Mouse (Mus musculus) MEL (cell line): ENCODE measurements around the gene Lrig3. TPM values are rescaled to one million over a fixed set of nuclear protein-coding genes. Genes with fewer than 3 reads are reported as not detected.

ENCODE experiments used
- DNase-seq: peaks from one replicate; pipeline ENCODE4 v3.0.0; 2011; ENCODE audit warnings: low read depth, low spot score
- H3K27ac ChIP-seq: 2 replicates; pipeline ENCODE4 v1.5.1; 2012; ENCODE audit warnings: low read depth, mild to moderate bottlenecking, control low read depth, low read length, moderate library complexity; ENCODE audit not compliant: control insufficient read depth
- H3K27me3 ChIP-seq, 2 experiments: fragments of 150-350 bp in 1 of 2; sonication (generic) in 1 of 2; 2 replicates each; pipeline ENCODE4 v1.6.1; 2012; ENCODE audit warnings: low read length in 2 of 2, mild to moderate bottlenecking in 2 of 2, improper control_type of control experiment in 1 of 2, moderate library complexity in 1 of 2; ENCODE audit not compliant: insufficient read depth in 2 of 2, control insufficient read depth in 1 of 2
- H3K36me3 ChIP-seq, 2 experiments: 2 replicates each; pipeline ENCODE4 v1.6.1; 2012 to 2014; ENCODE audit warnings: low read length in 2 of 2, improper control_type of control experiment in 1 of 2, inconsistent platforms in 1 of 2, mild to moderate bottlenecking in 1 of 2; ENCODE audit not compliant: insufficient read depth in 2 of 2, control insufficient read depth in 1 of 2
- H3K4me1 ChIP-seq, 2 experiments: fragments of 150-350 bp in 1 of 2; sonication (generic) in 1 of 2; 2 replicates each; pipeline ENCODE4 v1.6.1; 2012; ENCODE audit warnings: low read length in 2 of 2, improper control_type of control experiment in 1 of 2, mild to moderate bottlenecking in 1 of 2; ENCODE audit not compliant: insufficient read depth in 2 of 2, control insufficient read depth in 1 of 2
- H3K4me3 ChIP-seq, 2 experiments: fragments of 150-350 bp in 1 of 2; sonication (generic) in 1 of 2; 2 replicates each; pipeline ENCODE4 v1.5.1; 2012; ENCODE audit warnings: low read depth in 2 of 2, low read length in 2 of 2, mild to moderate bottlenecking in 2 of 2, moderate library complexity in 2 of 2, control low read depth in 1 of 2, improper control_type of control experiment in 1 of 2; ENCODE audit not compliant: control insufficient read depth in 1 of 2, insufficient read depth in 1 of 2
- H3K79me2 ChIP-seq: 2 replicates; pipeline ENCODE4 v1.6.1; 2012; ENCODE audit warnings: mild to moderate bottlenecking, low read length, moderate library complexity; ENCODE audit not compliant: control insufficient read depth, poor library complexity, insufficient read depth
- H3K9ac ChIP-seq: 2 replicates; pipeline ENCODE4 v1.6.1; 2012; ENCODE audit warnings: low read depth, mild to moderate bottlenecking, control low read depth, low read length, moderate library complexity; ENCODE audit not compliant: control insufficient read depth, poor library complexity, severe bottlenecking
- H3K9me3 ChIP-seq: fragments of 150-350 bp; sonication (generic); replicated peaks from 2 replicates; pipeline ENCODE4 v1.6.1; 2012; ENCODE audit warnings: mild to moderate bottlenecking, low read length, improper control_type of control experiment, moderate library complexity; ENCODE audit not compliant: insufficient read depth
- BHLHE40 ChIP-seq: IDR thresholded peaks from 2 replicates; pipeline ENCODE4 v1.6.1; 2012; ENCODE audit warnings: low read depth, mild to moderate bottlenecking, inconsistent platforms, low read length, improper control_type of control experiment, borderline replicate concordance
- CHD1 ChIP-seq: IDR thresholded peaks from 2 replicates; pipeline ENCODE4 v1.6.1; 2012; ENCODE audit warnings: low read depth, mild to moderate bottlenecking, inconsistent platforms, low read length, improper control_type of control experiment
- CHD2 ChIP-seq: IDR thresholded peaks from 2 replicates; pipeline ENCODE4 v1.6.1; 2011; ENCODE audit warnings: low read length, improper control_type of control experiment
- CTCF ChIP-seq, 3 experiments: IDR thresholded peaks in 2 of 3; conservative IDR thresholded peaks in 1 of 3; 2 replicates each; pipeline ENCODE4 v1.5.1; 2011 to 2012; ENCODE audit warnings: low read length in 3 of 3, low read depth in 2 of 3, mild to moderate bottlenecking in 2 of 3, improper control_type of control experiment in 1 of 3, inconsistent platforms in 1 of 3, mixed read lengths in 1 of 3, moderate library complexity in 1 of 3; ENCODE audit not compliant: control insufficient read depth in 1 of 3, insufficient read depth in 1 of 3, poor library complexity in 1 of 3, severe bottlenecking in 1 of 3
- ELF1 ChIP-seq: IDR thresholded peaks from 2 replicates; pipeline ENCODE4 v1.6.1; 2014; ENCODE audit warnings: low read depth, mild to moderate bottlenecking, inconsistent platforms, low read length, improper control_type of control experiment, moderate library complexity
- ETS1 ChIP-seq: IDR thresholded peaks from 2 replicates; pipeline ENCODE4 v1.6.1; 2012; ENCODE audit warnings: low read depth, mild to moderate bottlenecking, inconsistent platforms, low read length, improper control_type of control experiment, moderate library complexity
- GABPA ChIP-seq: IDR thresholded peaks from 2 replicates; pipeline ENCODE4 v1.6.1; 2012; ENCODE audit warnings: low read depth, mild to moderate bottlenecking, inconsistent platforms, low read length, improper control_type of control experiment, moderate library complexity
- GATA1 ChIP-seq: IDR thresholded peaks from 2 replicates; pipeline ENCODE4 v1.6.1; 2011; ENCODE audit warnings: low read depth, low read length, improper control_type of control experiment
- JUND ChIP-seq: IDR thresholded peaks from 2 replicates; pipeline ENCODE4 v1.6.1; 2011; ENCODE audit warnings: low read depth, mild to moderate bottlenecking, improper control_type of control experiment, low read length
- KAT2A ChIP-seq: conservative IDR thresholded peaks from 2 replicates; pipeline ENCODE4 v1.6.1; 2012; ENCODE audit warnings: low read depth, low read length, improper control_type of control experiment, inconsistent platforms
- MXI1 ChIP-seq: IDR thresholded peaks from 2 replicates; pipeline ENCODE4 v1.6.1; 2011; ENCODE audit warnings: mild to moderate bottlenecking, low read depth, low read length, improper control_type of control experiment
- MYC ChIP-seq: IDR thresholded peaks from 2 replicates; pipeline ENCODE4 v1.6.1; 2011; ENCODE audit warnings: low read depth, mild to moderate bottlenecking, low read length, improper control_type of control experiment, moderate library complexity
- NELFE ChIP-seq: IDR thresholded peaks from 2 replicates; pipeline ENCODE4 v1.6.1; 2011; ENCODE audit warnings: low read depth, low read length, improper control_type of control experiment
- NRF1 ChIP-seq: IDR thresholded peaks from 2 replicates; pipeline ENCODE4 v1.6.1; 2014; ENCODE audit warnings: low read depth, mild to moderate bottlenecking, inconsistent platforms, low read length, improper control_type of control experiment, moderate library complexity; ENCODE audit not compliant: poor library complexity, insufficient read depth, severe bottlenecking
- POLR2AphosphoS2 ChIP-seq: IDR thresholded peaks from 2 replicates; pipeline ENCODE4 v1.6.1; 2011; ENCODE audit warnings: low read length, improper control_type of control experiment
- POLR2AphosphoS5 ChIP-seq: IDR thresholded peaks from 2 replicates; pipeline ENCODE4 v1.6.1; 2012; ENCODE audit warnings: low read depth, borderline replicate concordance, mild to moderate bottlenecking, inconsistent platforms, low read length, moderate library complexity, mixed read lengths
- RAD21 ChIP-seq: IDR thresholded peaks from 2 replicates; pipeline ENCODE4 v1.6.1; 2011; ENCODE audit warnings: mild to moderate bottlenecking, low read depth, low read length, improper control_type of control experiment
- SIN3A ChIP-seq: IDR thresholded peaks from 2 replicates; pipeline ENCODE4 v1.6.1; 2012; ENCODE audit warnings: low read length, improper control_type of control experiment, inconsistent platforms
- SMC3 ChIP-seq: IDR thresholded peaks from 2 replicates; pipeline ENCODE4 v1.6.1; 2011; ENCODE audit warnings: low read depth, low read length, improper control_type of control experiment
- TBP ChIP-seq: IDR thresholded peaks from 2 replicates; pipeline ENCODE4 v1.8.0; 2011; ENCODE audit warnings: low read depth, low read length, improper control_type of control experiment
- TCF12 ChIP-seq: IDR thresholded peaks from 2 replicates; pipeline ENCODE4 v1.6.1; 2014; ENCODE audit warnings: low read depth, mild to moderate bottlenecking, inconsistent platforms, low read length, improper control_type of control experiment, moderate library complexity
- UBTF ChIP-seq: IDR thresholded peaks from 2 replicates; pipeline ENCODE4 v1.6.1; 2012; ENCODE audit warnings: low read depth, mild to moderate bottlenecking, inconsistent platforms, low read length, improper control_type of control experiment, moderate library complexity, borderline replicate concordance; ENCODE audit not compliant: insufficient read depth
- USF1 ChIP-seq: IDR thresholded peaks from 2 replicates; pipeline ENCODE4 v1.6.1; 2014; ENCODE audit warnings: low read depth, mild to moderate bottlenecking, inconsistent platforms, low read length, improper control_type of control experiment, moderate library complexity
- USF2 ChIP-seq, 2 experiments: IDR thresholded peaks; 2 replicates each; pipeline ENCODE4 v1.6.1; 2011 to 2012; ENCODE audit warnings: improper control_type of control experiment in 2 of 2, low read length in 2 of 2, borderline replicate concordance in 1 of 2, inconsistent platforms in 1 of 2, low read depth in 1 of 2, mild to moderate bottlenecking in 1 of 2; ENCODE audit not compliant: insufficient read depth in 1 of 2
- ZC3H11A ChIP-seq: IDR thresholded peaks from 2 replicates; pipeline ENCODE4 v1.6.1; 2012; ENCODE audit warnings: low read depth, mild to moderate bottlenecking, inconsistent platforms, low read length, improper control_type of control experiment
- ZKSCAN1 ChIP-seq: IDR thresholded peaks from 2 replicates; pipeline ENCODE4 v1.6.1; 2012; ENCODE audit warnings: low read depth, mild to moderate bottlenecking, inconsistent platforms, low read length, improper control_type of control experiment, moderate library complexity
- ZMIZ1 ChIP-seq: IDR thresholded peaks from 2 replicates; pipeline ENCODE4 v1.6.1; 2012; ENCODE audit warnings: low read depth, mild to moderate bottlenecking, inconsistent platforms, low read length, improper control_type of control experiment, moderate library complexity
- ZNF384 ChIP-seq: IDR thresholded peaks from 2 replicates; pipeline ENCODE4 v1.6.1; 2012; ENCODE audit warnings: low read depth, mild to moderate bottlenecking, inconsistent platforms, low read length, improper control_type of control experiment
- polyA plus RNA-seq, 2 experiments: library from polyadenylated mRNA; stranded (reverse) in 1 of 2; unstranded in 1 of 2; fragments of >175 nt in 1 of 2; fragments of >200 nt in 1 of 2; gene quantifications; 2 replicates each; pipeline versions ENCODE4 v1.2.1 to v1.2.4; 2012; ENCODE audit warnings: low replicate concordance in 2 of 2, low read depth in 1 of 2; ENCODE audit not compliant: insufficient read length in 2 of 2, insufficient read depth in 1 of 2, missing spikeins in 1 of 2
- total RNA-seq: library from RNA; depleted of rRNA; stranded (reverse); fragments of 300-350 nt; gene quantifications from 2 replicates; pipeline ENCODE4 v1.2.3, GENCODE M21; 2012

Gene Lrig3
- total and polyA plus RNA-seq, 3 experiments: not detected

GRCm38 (mm10) chr10:125918994-125919393 is 47.0 kb upstream of the Lrig3 start:
- no peaks in the 10 kb centered on the region for H3K4me1 ChIP-seq
- H3K79me2 ChIP-seq: no peaks in the 10 kb centered on the region
- no peak for DNase-seq
- H3K4me3 ChIP-seq: no peak overlapping the region
- no peaks in the 10 kb centered on the region for H3K27me3 ChIP-seq
- no peaks in the 10 kb centered on the region for H3K36me3 ChIP-seq
- TF ChIP-seq CHD1 (no peak), RAD21 (no peak), TCF12 (no peak), ELF1 (no peak), CHD2 (no peak), CTCF (IDR thresholded peaks at IDR 0.05 in 2 of 3, conservative IDR thresholded peaks at IDR 0.05 in 1 of 3; ENCODE audit: control insufficient read depth in 1 of 3, insufficient read depth in 1 of 3, low read depth in 2 of 3, low read length in 3 of 3, poor library complexity in 1 of 3, severe bottlenecking in 1 of 3) (no peak), NRF1 (no peak), JUND (no peak), ETS1 (no peak), KAT2A (no peak), POLR2AphosphoS2 (no peak), MYC (no peak), USF2 (IDR thresholded peaks at IDR 0.05; ENCODE audit: borderline replicate concordance in 1 of 2, insufficient read depth in 1 of 2, low read depth in 1 of 2, low read length in 2 of 2) (no peak), MXI1 (no peak), BHLHE40 (no peak), GATA1 (no peak), ZC3H11A (no peak), TBP (no peak), ZMIZ1 (no peak), POLR2AphosphoS5 (no peak)
- H3K9ac ChIP-seq: no peak overlapping the region
- H3K27ac ChIP-seq: no peak overlapping the region
- H3K9me3 ChIP-seq: no peaks in the 10 kb centered on the region

DNA sequence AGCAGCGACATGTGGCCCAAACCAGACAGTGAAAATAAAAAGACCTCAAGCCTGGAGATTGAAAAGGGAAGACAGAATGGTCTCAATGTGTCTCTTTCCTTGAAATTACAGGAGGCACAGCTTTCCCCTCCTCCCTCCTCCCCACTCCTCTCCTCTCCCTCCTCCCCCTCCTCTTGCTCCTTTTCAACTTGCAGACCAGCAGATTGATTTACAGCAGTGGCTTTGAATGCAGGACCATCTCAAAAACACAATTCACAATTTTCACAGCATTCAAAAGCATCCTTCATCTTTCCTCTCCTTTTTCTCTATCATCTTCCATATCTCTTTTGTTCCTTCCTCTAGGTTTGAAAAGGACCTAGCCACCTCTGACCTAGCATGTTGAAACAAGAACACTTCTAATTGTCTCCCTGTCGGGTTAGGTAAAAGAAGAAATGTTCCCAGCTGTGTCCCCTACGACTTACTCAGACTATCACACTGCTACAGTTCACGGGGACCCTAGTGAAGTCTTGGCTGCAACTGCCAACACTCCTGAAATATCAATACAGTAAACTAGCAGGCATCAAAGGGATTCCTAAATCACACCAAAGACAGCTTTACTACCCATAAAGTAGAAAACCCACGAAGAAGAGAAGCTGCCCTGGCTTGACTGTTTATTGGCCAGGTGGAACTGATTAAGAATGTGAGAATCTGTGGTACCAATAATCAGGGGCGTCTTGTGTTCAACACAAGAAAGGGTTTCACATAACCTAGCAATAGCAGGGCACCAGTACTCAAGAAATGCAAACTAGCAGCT is 44.1 kb upstream of the Lrig3 start:
- TF ChIP-seq ETS1 (no peak), ZNF384 (no peak), CHD2 (no peak), GATA1 (no peak), RAD21 (no peak), GABPA (no peak), MYC (no peak), CTCF (IDR thresholded peaks at IDR 0.05 in 2 of 3, conservative IDR thresholded peaks at IDR 0.05 in 1 of 3; ENCODE audit: control insufficient read depth in 1 of 3, insufficient read depth in 1 of 3, low read depth in 2 of 3, low read length in 3 of 3, poor library complexity in 1 of 3, severe bottlenecking in 1 of 3) (no peak), NELFE (no peak), SIN3A (no peak), SMC3 (no peak), USF1 (no peak), JUND (no peak), TCF12 (no peak), UBTF (no peak), POLR2AphosphoS5 (no peak), ZKSCAN1 (no peak)
- no peak for DNase-seq
- H3K4me1 ChIP-seq: no peaks in the 10 kb centered on the region

More for the DNA sequence above, 44.1 kb upstream of the Lrig3 start:
- no peak overlapping the region for H3K9ac ChIP-seq
- H3K27me3 ChIP-seq: no peaks in the 10 kb centered on the region
- no peaks in the 10 kb centered on the region for H3K79me2 ChIP-seq
- H3K4me3 ChIP-seq: no peak overlapping the region
- H3K9me3 ChIP-seq: no peaks in the 10 kb centered on the region
- no peaks in the 10 kb centered on the region for H3K36me3 ChIP-seq
- H3K27ac ChIP-seq: no peak overlapping the region
